In the genomic region with DNA sequence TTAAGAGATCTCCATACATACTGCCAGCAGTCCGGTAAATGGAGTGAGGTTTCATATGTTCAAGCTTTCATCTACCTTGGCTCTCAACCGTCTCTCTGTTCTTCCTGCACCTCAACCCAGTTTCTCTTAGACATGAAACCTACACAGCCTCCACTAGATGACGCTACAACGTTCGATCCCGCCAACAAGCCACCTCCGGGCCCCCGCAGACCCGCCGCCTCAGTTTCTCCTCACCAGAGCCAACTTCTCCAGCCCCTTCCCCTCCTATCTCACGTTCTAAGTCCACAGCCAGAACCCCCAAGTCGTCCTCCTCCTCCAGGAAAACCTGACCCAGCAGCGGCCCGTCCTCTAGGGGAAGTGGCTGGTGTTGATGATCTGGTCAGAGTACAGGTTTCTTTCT, we compare ENCODE assay signal across 8 mouse cellular contexts. TPM values are rescaled to one million over a fixed set of nuclear protein-coding genes. Genes with fewer than 3 reads are reported as not detected.
DNase-seq lines count a peak whose midpoint lies in the region; ATAC-seq lines count a peak whose summit lies in the region.

No protein-coding gene starts in this region.

- H3K9me3 ChIP-seq in limb, embryonic 13.5 days: no peaks in the 10 kb centered on the region
- no peaks in the 10 kb centered on the region for H3K9me3 ChIP-seq in midbrain, embryonic 12.5 days

- DNase-seq in layer of hippocampus, postnatal 10 days (ENCODE audit: low spot score in 2 of 2): peak; percentile 28 to 46
- no peak for DNase-seq in layer of hippocampus, postnatal 36 days
- peak; percentile 75 for DNase-seq in embryo, embryonic 10 days (ENCODE audit: low spot score)
- peak; percentile 26 to 29 for DNase-seq in heart, postnatal 36 days
- DNase-seq in thymus, adult 18-20 months: peak; percentile 28 to 33
- no peak for DNase-seq in gastrocnemius, postnatal 4 days (ENCODE audit: low spot score in 2 of 2)

- H3K27me3 ChIP-seq in limb, embryonic 13.5 days: no peaks in the 10 kb centered on the region
- no peaks in the 10 kb centered on the region for H3K27me3 ChIP-seq in midbrain, embryonic 12.5 days

- peak overlapping the region; percentile 51 for H3K4me3 ChIP-seq in limb, embryonic 13.5 days
- peak overlapping the region; percentile 65 for H3K4me3 ChIP-seq in midbrain, embryonic 12.5 days

- H3K27ac ChIP-seq in limb, embryonic 13.5 days: no peak overlapping the region
- peak overlapping the region; percentile 90 for H3K27ac ChIP-seq in midbrain, embryonic 12.5 days (replicated peaks)

- H3K4me2 ChIP-seq in limb, embryonic 13.5 days (replicated peaks): peak overlapping the region; percentile 85
- H3K4me2 ChIP-seq in midbrain, embryonic 12.5 days (replicated peaks): peak overlapping the region; percentile 77

- no peak for ATAC-seq in limb, embryonic 13.5 days (ENCODE audit: low FRiP score, low read depth)
- no peak for ATAC-seq in midbrain, embryonic 12.5 days (ENCODE audit: low FRiP score, low read depth)

- no peak overlapping the region for H3K9ac ChIP-seq in limb, embryonic 13.5 days
- peak overlapping the region; percentile 68 for H3K9ac ChIP-seq in midbrain, embryonic 12.5 days (replicated peaks)

- 34% methylated on average over 14 of the region's 14 CpGs for WGBS in limb, embryonic 13.5 days
- 25% methylated on average over 14 of the region's 14 CpGs for WGBS in midbrain, embryonic 12.5 days

- H3K4me1 ChIP-seq in limb, embryonic 13.5 days: peaks cover 23% of the 10 kb centered on the region
- peaks cover 17% of the 10 kb centered on the region for H3K4me1 ChIP-seq in midbrain, embryonic 12.5 days

- H3K36me3 ChIP-seq in limb, embryonic 13.5 days: no peaks in the 10 kb centered on the region
- H3K36me3 ChIP-seq in midbrain, embryonic 12.5 days: peaks cover 16% of the 10 kb centered on the region

- intact Hi-C loops in heart, postnatal 36 days (cut with DNase I): loop anchor here (2.0 kb wide), 1 partner anchor 39 kb away; no protein-coding TSS in a partner anchor

RNA-seq across cellular contexts. Expression of gene Eef1a1, which starts 32.7 kb away (rescaled TPM):
- total RNA-seq in layer of hippocampus, postnatal 10 days (2021): 1,000 to 10,000 TPM; 4,076 to 4,543 TPM
- 1,000 to 10,000 TPM; 2,932 to 3,031 TPM for total RNA-seq in layer of hippocampus, postnatal 36 days (2021)
- total RNA-seq in heart, postnatal 36 days (2021): 1,000 to 10,000 TPM; 1,083 to 1,160 TPM
- 5,052 and 5,054 TPM in 2 replicates for polyA plus RNA-seq in limb, embryonic 13.5 days (2015; fragmentation: Nextera tagmentation; extraction: Ambion mirVana)
- 3,350 and 3,406 TPM in 2 replicates for polyA plus RNA-seq in midbrain, embryonic 12.5 days (2016; fragmentation: Nextera tagmentation; extraction: Ambion mirVana)
- 1,000 to 10,000 TPM; 5,472 to 6,062 TPM for total RNA-seq in gastrocnemius, postnatal 4 days (2021)

Comparison
In these comparisons a context has a peak if more than half of its experiments do, and no peak if none do; other contexts are left out.
1. DNase-seq: peak in layer of hippocampus, postnatal 10 days (2 of 2), embryo, embryonic 10 days (single experiment), heart, postnatal 36 days (2 of 2) and thymus, adult 18-20 months (2 of 2); none in layer of hippocampus, postnatal 36 days (0 of 2) and gastrocnemius, postnatal 4 days (0 of 2).